Mouse (Mus musculus) fibroblast of lung, adult 2 months (primary cell): ENCODE data around the gene Gm11564.
"Not testable (repeated sequence)": the region's sequence is repeated elsewhere in the genome, so short reads cannot be mapped to it uniquely, and the experiment has no call there.

ENCODE experiments used
- DNase-seq: peaks from one replicate; pipeline ENCODE4 v3.0.0-alpha.2; 2011; ENCODE audit warnings: low read depth

The Gm11564 gene

GRCm38 (mm10) chr11:99815566-99815965 lies at the start of gene Gm11564:
Gm11564 (minus strand) TSS chr11:99815666.
- not testable (repeated sequence) for DNase-seq

- not testable (repeated sequence) for DNase-seq
Measured at GRCm38 (mm10) chr11:99864176-99864575, 48.7 kb upstream of the Gm11564 start, which contains the start of gene Gm11559. Gm11559 (plus strand) TSS chr11:99864476.

GRCm38 (mm10) chr11:99858761-99859160 lies 43.3 kb upstream of the Gm11564 start:
- DNase-seq = no peak

GRCm38 (mm10) chr11:99857617-99858016 lies 42.2 kb upstream of the Gm11564 start, which contains the start of gene Gm11568:
Gm11568 (plus strand) TSS chr11:99857917.
- DNase-seq = no peak

- DNase-seq = no peak
Measured at GRCm38 (mm10) chr11:99854121-99854520, 38.7 kb upstream of the Gm11564 start.

- DNase-seq = no peak
Measured at GRCm38 (mm10) chr11:99851508-99851907, 36.0 kb upstream of the Gm11564 start, which contains the start of gene Krtap4-16. Krtap4-16 (minus strand) TSS chr11:99851608.

GRCm38 (mm10) chr11:99846746-99847145 lies 31.3 kb upstream of the Gm11564 start:
- DNase-seq = no peak

- no peak for DNase-seq
Measured at GRCm38 (mm10) chr11:99842185-99842584, 26.7 kb upstream of the Gm11564 start.

GRCm38 (mm10) chr11:99837966-99838365 lies 22.5 kb upstream of the Gm11564 start, which contains the start of gene 2300003K06Rik:
2300003K06Rik (minus strand) TSS chr11:99838066.
- no peak for DNase-seq

- DNase-seq = not testable (repeated sequence)
Measured at GRCm38 (mm10) chr11:99809792-99810191, 5.7 kb downstream of the Gm11564 start, which contains the start of gene Krtap4-13. Krtap4-13 (minus strand) TSS chr11:99809892.

- not testable (repeated sequence) for DNase-seq
Measured at GRCm38 (mm10) chr11:99804346-99804745, 11.1 kb downstream of the Gm11564 start, which contains the start of gene Gm11554. Gm11554 (minus strand) TSS chr11:99804446.

- DNase-seq = not testable (repeated sequence)
Measured at GRCm38 (mm10) chr11:99798832-99799231, 16.6 kb downstream of the Gm11564 start, which contains the start of gene Gm11569. Gm11569 (minus strand) TSS chr11:99798932.

GRCm38 (mm10) chr11:99793367-99793766 lies 22.1 kb downstream of the Gm11564 start, which contains the start of gene Gm11596:
Gm11596 (minus strand) TSS chr11:99793467.
- DNase-seq = no peak

GRCm38 (mm10) chr11:99784900-99785299 lies 30.6 kb downstream of the Gm11564 start, which contains the start of gene Krtap4-9:
Krtap4-9 (plus strand) TSS chr11:99785200.
- not testable (repeated sequence) for DNase-seq

GRCm38 (mm10) chr11:99780604-99781003 lies 34.9 kb downstream of the Gm11564 start, which contains the start of gene Krtap4-8:
Krtap4-8 (minus strand) TSS chr11:99780704.
- no peak for DNase-seq

- no peak for DNase-seq
Measured at GRCm38 (mm10) chr11:99778401-99778800, 37.1 kb downstream of the Gm11564 start.

GRCm38 (mm10) chr11:99772813-99773212 lies 42.7 kb downstream of the Gm11564 start, which contains the start of gene Gm11595:
Gm11595 (minus strand) TSS chr11:99772913.
- not testable (repeated sequence) for DNase-seq

- DNase-seq = no peak
Measured at GRCm38 (mm10) chr11:99768410-99768809, 47.1 kb downstream of the Gm11564 start.
